Mouse (Mus musculus): Measurements from ENCODE around the gene Dnajc16.

DNA sequence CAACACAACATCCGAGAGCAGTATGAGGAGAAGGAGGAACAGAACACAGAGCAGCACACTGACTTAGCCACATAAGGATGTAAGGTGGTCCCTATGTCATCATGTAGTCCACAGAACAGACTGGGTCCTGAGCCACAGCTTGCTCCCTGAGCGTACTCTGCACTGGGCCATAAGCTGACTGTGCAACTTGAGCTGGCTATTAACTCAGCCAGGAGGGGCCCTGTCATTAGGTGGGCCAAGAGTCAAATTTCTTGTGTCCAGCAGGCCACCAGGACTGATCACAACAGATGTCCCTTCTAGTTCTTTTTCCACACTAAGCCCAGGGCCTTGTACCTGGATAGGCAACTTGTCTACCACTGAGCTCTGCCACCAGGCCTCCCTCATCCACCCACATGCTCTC, 75.7 kb downstream of the Dnajc16 start:
- TF ChIP-seq CTCF (IDR thresholded peaks at IDR 0.05; ENCODE audit: borderline replicate concordance, insufficient read depth, low read depth, low read length) (no peak), POLR2A (IDR thresholded peaks at IDR 0.05; ENCODE audit: borderline replicate concordance, insufficient read depth, low read length) (no peak)
